Mouse (Mus musculus) MEL (cell line): Measurements from ENCODE around the gene Fxr2. TPM values are rescaled to one million over a fixed set of nuclear protein-coding genes. Genes with fewer than 3 reads are reported as not detected.

Experiments
- polyA plus RNA-seq, 2 experiments: library from polyadenylated mRNA; stranded (reverse) in 1 of 2; unstranded in 1 of 2; fragments of >175 nt in 1 of 2; fragments of >200 nt in 1 of 2; gene quantifications; 2 replicates each; pipeline versions ENCODE4 v1.2.1 to v1.2.4; 2012; ENCODE audit warnings: low replicate concordance in 2 of 2, low read depth in 1 of 2; ENCODE audit not compliant: insufficient read length in 2 of 2, insufficient read depth in 1 of 2, missing spikeins in 1 of 2
- total RNA-seq: library from RNA; depleted of rRNA; stranded (reverse); fragments of 300-350 nt; gene quantifications from 2 replicates; pipeline ENCODE4 v1.2.3, GENCODE M21; 2012; rRNA removed

Fxr2 gene
- total and polyA plus RNA-seq, 3 experiments: 95.1 to 97.6 TPM; not detected in 1

Other genes with a start within 250 kb of the Fxr2 start
Only the 30 nearest of the 34 such genes appear.
- gene Tmem88, start 234.8 kb upstream of the Fxr2 start, total RNA-seq: 0.39 TPM in 2 replicates
- gene Tmem88, start 234.8 kb upstream of the Fxr2 start, polyA plus RNA-seq: under 1 TPM in 1 of 2 experiments, not detected in 1; 0.45 TPM
- 5.8 and 7.2 TPM in 2 replicates for gene Kdm6b, start 219.3 kb upstream of the Fxr2 start, total RNA-seq
- 10 to 100 TPM; 25.0 to 43.4 TPM for gene Kdm6b, start 219.3 kb upstream of the Fxr2 start, polyA plus RNA-seq
- under 0.01 and 0.04 TPM in 2 replicates for gene Dnah2, start 83.9 kb upstream of the Fxr2 start, total RNA-seq
- gene Dnah2, start 83.9 kb upstream of the Fxr2 start, polyA plus RNA-seq: under 1 TPM in 1 of 2 experiments, not detected in 1; 0.07 TPM
- gene Efnb3, start 72.8 kb upstream of the Fxr2 start, total RNA-seq: 0.20 and 0.23 TPM in 2 replicates
- gene Efnb3, start 72.8 kb upstream of the Fxr2 start, polyA plus RNA-seq: under 1 TPM in 1 of 2 experiments, not detected in 1; 0.72 TPM
- 18.5 and 18.9 TPM in 2 replicates for gene Wrap53, start 52.7 kb upstream of the Fxr2 start, total RNA-seq
- gene Wrap53, start 52.7 kb upstream of the Fxr2 start, polyA plus RNA-seq: 10 to 100 TPM in 1 of 2 experiments, not detected in 1; 24.5 TPM
- 74.1 and 76.4 TPM in 2 replicates for gene Trp53, start 52.6 kb upstream of the Fxr2 start, total RNA-seq
- 100 to 1,000 TPM in 1 of 2 experiments, not detected in 1; 212 TPM for gene Trp53, start 52.6 kb upstream of the Fxr2 start, polyA plus RNA-seq
- 13.4 and 15.1 TPM in 2 replicates for gene Atp1b2, start 27.0 kb upstream of the Fxr2 start, total RNA-seq
- 100 to 1,000 TPM in 1 of 2 experiments, not detected in 1; 136 TPM for gene Atp1b2, start 27.0 kb upstream of the Fxr2 start, polyA plus RNA-seq
- gene Shbg, start 15.1 kb upstream of the Fxr2 start, total RNA-seq: not detected in 2 replicates
- gene Shbg, start 15.1 kb upstream of the Fxr2 start, polyA plus RNA-seq: not detected
- not detected in 2 replicates for gene Sat2, start 11.0 kb upstream of the Fxr2 start, total RNA-seq
- gene Sat2, start 11.0 kb upstream of the Fxr2 start, polyA plus RNA-seq: not detected
- gene Sox15, start 22.3 kb downstream of the Fxr2 start, total RNA-seq: not detected in 2 replicates
- under 1 TPM in 1 of 2 experiments, not detected in 1; 0.11 TPM for gene Sox15, start 22.3 kb downstream of the Fxr2 start, polyA plus RNA-seq
- gene Mpdu1, start 29.7 kb downstream of the Fxr2 start, total RNA-seq: 60.9 and 62.1 TPM in 2 replicates
- 100 to 1,000 TPM; 101 to 259 TPM for gene Mpdu1, start 29.7 kb downstream of the Fxr2 start, polyA plus RNA-seq
- 4.1 and 5.3 TPM in 2 replicates for gene Cd68, start 33.2 kb downstream of the Fxr2 start, total RNA-seq
- 10 to 100 TPM in 1 of 2 experiments, not detected in 1; 19.8 TPM for gene Cd68, start 33.2 kb downstream of the Fxr2 start, polyA plus RNA-seq
- gene Eif4a1, start 39.4 kb downstream of the Fxr2 start, total RNA-seq: 1,645 and 1,689 TPM in 2 replicates
- gene Eif4a1, start 39.4 kb downstream of the Fxr2 start, polyA plus RNA-seq: 100 to 1,000 TPM; 114 to 634 TPM
- gene Senp3, start 49.1 kb downstream of the Fxr2 start, total RNA-seq: 121 and 147 TPM in 2 replicates
- gene Senp3, start 49.1 kb downstream of the Fxr2 start, polyA plus RNA-seq: 100 to 1,000 TPM; 171 to 890 TPM
- 0.19 TPM in 1 of 2 replicates, not detected in the other for gene Tnfsf13, start 52.8 kb downstream of the Fxr2 start, total RNA-seq
- under 1 TPM in 1 of 2 experiments, not detected in 1; 0.13 TPM for gene Tnfsf13, start 52.8 kb downstream of the Fxr2 start, polyA plus RNA-seq
- gene Tnfsf12, start 62.9 kb downstream of the Fxr2 start, total RNA-seq: not detected in 2 replicates
- gene Tnfsf12, start 62.9 kb downstream of the Fxr2 start, polyA plus RNA-seq: under 1 TPM in 1 of 2 experiments, not detected in 1; 0.10 TPM
- gene Tnfsfm13, start 63.1 kb downstream of the Fxr2 start, total RNA-seq: not detected in 2 replicates
- gene Tnfsfm13, start 63.1 kb downstream of the Fxr2 start, polyA plus RNA-seq: not detected
- gene Polr2a, start 125.6 kb downstream of the Fxr2 start, total RNA-seq: 16.6 and 22.2 TPM in 2 replicates
- 100 to 1,000 TPM in 1 of 2 experiments, 10 to 100 TPM in 1; 73.9 to 193 TPM for gene Polr2a, start 125.6 kb downstream of the Fxr2 start, polyA plus RNA-seq
- 0.08 TPM in 1 of 2 replicates, not detected in the other for gene Slc35g3, start 129.0 kb downstream of the Fxr2 start, total RNA-seq
- under 1 TPM in 1 of 2 experiments, not detected in 1; 0.22 TPM for gene Slc35g3, start 129.0 kb downstream of the Fxr2 start, polyA plus RNA-seq
- gene Zbtb4, start 132.9 kb downstream of the Fxr2 start, total RNA-seq: 1.4 and 2.4 TPM in 2 replicates
- gene Zbtb4, start 132.9 kb downstream of the Fxr2 start, polyA plus RNA-seq: 1 to 10 TPM in 1 of 2 experiments, not detected in 1; 2.7 TPM
- 0.31 and 0.33 TPM in 2 replicates for gene Chrnb1, start 163.0 kb downstream of the Fxr2 start, total RNA-seq
- gene Chrnb1, start 163.0 kb downstream of the Fxr2 start, polyA plus RNA-seq: 1 to 10 TPM in 1 of 2 experiments, not detected in 1; 1.6 TPM
- 4.8 and 5.1 TPM in 2 replicates for gene Fgf11, start 168.9 kb downstream of the Fxr2 start, total RNA-seq
- gene Fgf11, start 168.9 kb downstream of the Fxr2 start, polyA plus RNA-seq: 10 to 100 TPM in 1 of 2 experiments, not detected in 1; 26.8 TPM
- gene Tmem102, start 172.6 kb downstream of the Fxr2 start, total RNA-seq: 0.29 and 0.31 TPM in 2 replicates
- gene Tmem102, start 172.6 kb downstream of the Fxr2 start, polyA plus RNA-seq: 1 to 10 TPM in 1 of 2 experiments, not detected in 1; 2.4 TPM
- 0.04 TPM in 1 of 2 replicates, not detected in the other for gene Gm39566, start 182.3 kb downstream of the Fxr2 start, total RNA-seq
- gene Gm39566, start 182.3 kb downstream of the Fxr2 start, polyA plus RNA-seq: not detected
- gene Spem2, start 185.5 kb downstream of the Fxr2 start, total RNA-seq: not detected in 2 replicates
- not detected for gene Spem2, start 185.5 kb downstream of the Fxr2 start, polyA plus RNA-seq
- 0.19 TPM in 1 of 2 replicates, not detected in the other for gene Spem1, start 189.2 kb downstream of the Fxr2 start, total RNA-seq
- gene Spem1, start 189.2 kb downstream of the Fxr2 start, polyA plus RNA-seq: under 1 TPM in 1 of 2 experiments, not detected in 1; 0.15 TPM
- gene Nlgn2, start 204.8 kb downstream of the Fxr2 start, total RNA-seq: 20.3 and 20.9 TPM in 2 replicates
- 10 to 100 TPM; 29.8 to 43.3 TPM for gene Nlgn2, start 204.8 kb downstream of the Fxr2 start, polyA plus RNA-seq
- gene Tmem256, start 205.5 kb downstream of the Fxr2 start, total RNA-seq: 176 and 190 TPM in 2 replicates
- 100 to 1,000 TPM in 1 of 2 experiments, not detected in 1; 181 TPM for gene Tmem256, start 205.5 kb downstream of the Fxr2 start, polyA plus RNA-seq
- gene Plscr3, start 213.4 kb downstream of the Fxr2 start, total RNA-seq: 3.8 and 4.6 TPM in 2 replicates
- gene Plscr3, start 213.4 kb downstream of the Fxr2 start, polyA plus RNA-seq: 10 to 100 TPM in 1 of 2 experiments, not detected in 1; 26.0 TPM
- gene Tnk1, start 225.7 kb downstream of the Fxr2 start, total RNA-seq: 0.13 and 0.35 TPM in 2 replicates
- gene Tnk1, start 225.7 kb downstream of the Fxr2 start, polyA plus RNA-seq: under 1 TPM in 1 of 2 experiments, not detected in 1; 0.25 TPM